Mouse (Mus musculus) retina, embryonic 14.5 days (tissue): Measurements from ENCODE around the gene Ifi211.
"Not testable (repeated sequence)": the region's sequence is repeated elsewhere in the genome, so short reads cannot be mapped to it uniquely, and the experiment has no call there.

Experiments used
- DNase-seq: peaks from one replicate; pipeline ENCODE4 v3.0.0-alpha.2; 2015; ENCODE audit warnings: low spot score

The Ifi211 gene

GRCm38 (mm10) chr1:173912548-173913255 lies at the start of gene Ifi211:
Gene Ifi211, minus strand, starts transcription at chr1:173913046.
- not testable (repeated sequence) for DNase-seq

GRCm38 (mm10) chr1:173961491-173961890 lies 48.6 kb upstream of the Ifi211 start:
- not testable (repeated sequence) for DNase-seq

- DNase-seq, result not testable (repeated sequence)
Observed at GRCm38 (mm10) chr1:173959998-173960397, 47.2 kb upstream of the Ifi211 start.

GRCm38 (mm10) chr1:173955839-173956527 lies 43.1 kb upstream of the Ifi211 start:
- not testable (repeated sequence) for DNase-seq

GRCm38 (mm10) chr1:173955071-173955796 lies 42.4 kb upstream of the Ifi211 start:
- DNase-seq, result no peak

- no peak for DNase-seq
Observed at GRCm38 (mm10) chr1:173953563-173953962, 40.7 kb upstream of the Ifi211 start.

GRCm38 (mm10) chr1:173949044-173949443 lies 36.2 kb upstream of the Ifi211 start:
- DNase-seq, result not testable (repeated sequence)

GRCm38 (mm10) chr1:173942780-173943066 lies 29.9 kb upstream of the Ifi211 start:
- not testable (repeated sequence) for DNase-seq

GRCm38 (mm10) chr1:173941924-173942779 lies 29.3 kb upstream of the Ifi211 start, which contains the start of the genes Mndal and Ifi203:
Gene Mndal, minus strand, starts transcription at chr1:173942491.
Gene Ifi203, minus strand, starts transcription at chr1:173942672.
- not testable (repeated sequence) for DNase-seq

- not testable (repeated sequence) for DNase-seq
Observed at GRCm38 (mm10) chr1:173941522-173941921, 28.7 kb upstream of the Ifi211 start.

GRCm38 (mm10) chr1:173919279-173919678 lies 6.4 kb upstream of the Ifi211 start:
- not testable (repeated sequence) for DNase-seq

GRCm38 (mm10) chr1:173914559-173914958 lies 1.7 kb upstream of the Ifi211 start:
- no peak for DNase-seq

- DNase-seq, result not testable (repeated sequence)
Observed at GRCm38 (mm10) chr1:173913256-173913791, 478 bp upstream of the Ifi211 start.

- DNase-seq, result no peak
Observed at GRCm38 (mm10) chr1:173911808-173912464, 910 bp downstream of the Ifi211 start.

GRCm38 (mm10) chr1:173908390-173908789 lies 4.5 kb downstream of the Ifi211 start:
- not testable (repeated sequence) for DNase-seq

- not testable (repeated sequence) for DNase-seq
Observed at GRCm38 (mm10) chr1:173905885-173906284, 7.0 kb downstream of the Ifi211 start.

- not testable (repeated sequence) for DNase-seq
Observed at GRCm38 (mm10) chr1:173889741-173890140, 23.1 kb downstream of the Ifi211 start.

GRCm38 (mm10) chr1:173887026-173887787 lies 25.6 kb downstream of the Ifi211 start:
- not testable (repeated sequence) for DNase-seq

GRCm38 (mm10) chr1:173880004-173880666 lies 32.7 kb downstream of the Ifi211 start:
- not testable (repeated sequence) for DNase-seq
